Mouse (Mus musculus) liver, embryonic 14.5 days (tissue): Measurements from ENCODE around the gene Pcbp2.

ENCODE experiments used
- CTCF ChIP-seq: IDR thresholded peaks from 2 replicates; pipeline ENCODE4 v1.5.1; 2016; ENCODE audit warnings: antibody characterized with exemption, low read depth, control low read depth
- EP300 ChIP-seq: IDR thresholded peaks from 2 replicates; pipeline ENCODE4 v1.6.1; 2016; ENCODE audit warnings: antibody characterized with exemption, low read depth

GRCm38 (mm10) chr15:102519211-102520141 is 49.1 kb downstream of the Pcbp2 start:
- TF ChIP-seq CTCF (no peak), EP300 (no peak)
